Mouse (Mus musculus) brain, embryonic 14.5 days (tissue): ENCODE measurements at regions not wholly inside any gene's neighbourhood (a gene's known extent, or its start where the extent isn't known, plus 50 kb on each side); places are given as distances from the start of the nearest gene placed in this dataset.

Experiments used
- CTCF ChIP-seq: fragments of 200-500 bp; IDR thresholded peaks from 2 replicates; pipeline ENCODE4 v1.5.1; 2012; ENCODE audit warnings: inconsistent platforms, mild to moderate bottlenecking, moderate library complexity, borderline replicate concordance; ENCODE audit not compliant: insufficient read depth, insufficient read length; ENCODE audit errors: extremely low read depth
- POLR2A ChIP-seq: fragments of 200-500 bp; IDR thresholded peaks from 2 replicates; pipeline ENCODE4 v1.6.1; 2012; ENCODE audit warnings: mild to moderate bottlenecking, inconsistent platforms, borderline replicate concordance; ENCODE audit not compliant: poor library complexity, insufficient read depth, insufficient read length, severe bottlenecking; ENCODE audit errors: extremely low read depth

DNA sequence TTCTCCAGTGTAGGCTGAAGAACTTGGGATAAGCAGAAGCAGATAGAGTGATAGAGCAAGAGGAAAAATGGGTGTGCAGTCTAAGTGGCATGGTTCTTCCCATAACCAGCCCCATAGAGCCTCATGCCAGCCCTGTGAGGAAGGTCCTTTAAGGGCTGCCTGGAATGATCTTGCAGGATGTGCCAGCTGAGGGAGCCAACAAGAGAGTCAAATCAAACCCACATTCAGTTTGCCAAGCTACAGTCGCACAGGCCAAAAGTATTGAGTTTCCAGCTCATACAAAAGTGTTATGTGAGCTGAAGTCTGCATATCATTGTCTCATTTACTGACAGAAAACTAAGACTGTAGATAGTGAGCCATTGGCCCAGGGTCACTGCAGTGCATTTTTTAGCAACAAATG is 53.7 kb upstream of the Xcl1 start:
- no peak for TF ChIP-seq CTCF
- TF ChIP-seq POLR2A = no peak
